Mouse (Mus musculus): ENCODE results near the gene 4933406M09Rik. TPM values are rescaled to one million over a fixed set of nuclear protein-coding genes. Genes with fewer than 3 reads are reported as not detected.

Gene 4933406M09Rik
- polyA plus RNA-seq, 1 experiment from 2014 or later, result 0.06 TPM

- H3K27me3 ChIP-seq (replicated peaks; ENCODE audit: insufficient read depth, low read length), result no peaks in the 10 kb centered on the region
- no peak for DNase-seq (ENCODE audit: low spot score)
- no peak overlapping the region for H3K9ac ChIP-seq (replicated peaks; ENCODE audit: low read depth)
- peaks cover 5% of the 10 kb centered on the region; the same call in 1 of the 2 replicates for H3K4me1 ChIP-seq (ENCODE audit: insufficient read depth, low read depth, low read length)
- WGBS, result 67% methylated on average over 4 of the region's 4 CpGs
- ATAC-seq, result no peak
- no peak for TF ChIP-seq CTCF (IDR thresholded peaks at IDR 0.05)
- no peak for TF ChIP-seq EP300 (IDR thresholded peaks at IDR 0.05)
- H3K4me2 ChIP-seq (replicated peaks; ENCODE audit: low read depth, low read length), result no peak overlapping the region
- H3K4me3 ChIP-seq (ENCODE audit: low read depth, low read length), result no peak overlapping the region
- H3K9me3 ChIP-seq (ENCODE audit: low read length), result no peaks in the 10 kb centered on the region
- H3K36me3 ChIP-seq (ENCODE audit: insufficient read depth, low read length), result peaks cover 38% of the 10 kb centered on the region
- no peak overlapping the region for H3K27ac ChIP-seq (ENCODE audit: low read length)
Measured at GRCm38 (mm10) chr1:134357461-134357860, 28.3 kb upstream of the 4933406M09Rik start.

- Histone ChIP-seq H3K27ac (ENCODE audit: low read length) (no peak overlapping the region; the same call in 1 of the 2 replicates), H3K36me3 (ENCODE audit: insufficient read depth, low read length) (peaks cover 22% of the 10 kb centered on the region), H3K9ac (replicated peaks; ENCODE audit: low read depth) (no peak overlapping the region), H3K9me3 (ENCODE audit: low read length) (no peaks in the 10 kb centered on the region), H3K27me3 (replicated peaks; ENCODE audit: insufficient read depth, low read length) (no peaks in the 10 kb centered on the region), H3K4me3 (ENCODE audit: low read depth, low read length) (no peak overlapping the region; the same call in 1 of the 2 replicates), H3K4me1 (ENCODE audit: insufficient read depth, low read depth, low read length) (peaks cover 5% of the 10 kb centered on the region; the same call in 1 of the 2 replicates), H3K4me2 (replicated peaks; ENCODE audit: low read depth, low read length) (peak overlapping the region; percentile 64; the same call in 1 of the 2 replicates)
- ATAC-seq (no peak), DNase-seq (ENCODE audit: low spot score) (no peak)
- 49% methylated on average over 7 of the region's 7 CpGs for WGBS
- no peak for TF ChIP-seq CTCF (IDR thresholded peaks at IDR 0.05)
- TF ChIP-seq EP300 (IDR thresholded peaks at IDR 0.05), result no peak
Measured at GRCm38 (mm10) chr1:134360656-134361055, 25.1 kb upstream of the 4933406M09Rik start.

- Histone ChIP-seq H3K36me3 (ENCODE audit: insufficient read depth, low read length) (peaks cover 17% of the 10 kb centered on the region), H3K27me3 (replicated peaks; ENCODE audit: insufficient read depth, low read length) (no peaks in the 10 kb centered on the region), H3K4me2 (replicated peaks; ENCODE audit: low read depth, low read length) (peak overlapping the region; percentile 64), H3K4me3 (ENCODE audit: low read depth, low read length) (peak overlapping the region; percentile 85), H3K9me3 (ENCODE audit: low read length) (no peaks in the 10 kb centered on the region), H3K4me1 (ENCODE audit: insufficient read depth, low read depth, low read length) (peaks cover 5% of the 10 kb centered on the region; the same call in 1 of the 2 replicates), H3K27ac (ENCODE audit: low read length) (peak overlapping the region; percentile 88), H3K9ac (replicated peaks; ENCODE audit: low read depth) (peak overlapping the region; percentile 88)
- WGBS, result under 1% methylated on average over 32 of the region's 44 CpGs
- TF ChIP-seq EP300 (IDR thresholded peaks at IDR 0.05) (no peak), CTCF (IDR thresholded peaks at IDR 0.05) (no peak)
- peak; percentile 58 for DNase-seq (ENCODE audit: low spot score)
- ATAC-seq, result peak; percentile 86
Measured at GRCm38 (mm10) chr1:134361195-134361856, 24.4 kb upstream of the 4933406M09Rik start.

- peaks cover 5% of the 10 kb centered on the region; the same call in 1 of the 2 replicates for H3K4me1 ChIP-seq (ENCODE audit: insufficient read depth, low read depth, low read length)
Measured at GRCm38 (mm10) chr1:134361857-134362212, 23.9 kb upstream of the 4933406M09Rik start, which contains the start of gene Tmem183a. Gene Tmem183a (minus strand): TSS chr1:134361979.

GRCm38 (mm10) chr1:134363194-134363593 lies 22.5 kb upstream of the 4933406M09Rik start:
- WGBS, result 75% methylated on average over 4 of the region's 4 CpGs
- H3K27ac ChIP-seq (ENCODE audit: low read length), result no peak overlapping the region
- H3K9me3 ChIP-seq (ENCODE audit: low read length), result no peaks in the 10 kb centered on the region
- ATAC-seq (no peak), DNase-seq (ENCODE audit: low spot score) (no peak)
- no peaks in the 10 kb centered on the region for H3K27me3 ChIP-seq (replicated peaks; ENCODE audit: insufficient read depth, low read length)
- no peak for TF ChIP-seq EP300 (IDR thresholded peaks at IDR 0.05)
- no peak for TF ChIP-seq CTCF (IDR thresholded peaks at IDR 0.05)
- no peak overlapping the region for H3K4me3 ChIP-seq (ENCODE audit: low read depth, low read length)
- H3K9ac ChIP-seq (replicated peaks; ENCODE audit: low read depth), result no peak overlapping the region
- no peak overlapping the region for H3K4me2 ChIP-seq (replicated peaks; ENCODE audit: low read depth, low read length)
- H3K4me1 ChIP-seq (ENCODE audit: insufficient read depth, low read depth, low read length), result peaks cover 5% of the 10 kb centered on the region; the same call in 1 of the 2 replicates
- peaks cover 10% of the 10 kb centered on the region; the same call in 1 of the 2 replicates for H3K36me3 ChIP-seq (ENCODE audit: insufficient read depth, low read length)

More at GRCm38 (mm10) chr1:134361857-134362212, 23.9 kb upstream of the 4933406M09Rik start, which contains the start of gene Tmem183a:
- WGBS, result under 1% methylated on average over 38 of the region's 38 CpGs
- DNase-seq (ENCODE audit: low spot score) (peak; percentile 97), ATAC-seq (peak; percentile 99)
- Histone ChIP-seq H3K4me3 (ENCODE audit: low read depth, low read length) (peak within 1 kb of the TSS; percentile 85), H3K4me2 (replicated peaks; ENCODE audit: low read depth, low read length) (peak within 1 kb of the TSS; percentile 64), H3K36me3 (ENCODE audit: insufficient read depth, low read length) (peaks cover 16% of the 10 kb centered on the region; the same call in 1 of the 2 replicates), H3K27me3 (replicated peaks; ENCODE audit: insufficient read depth, low read length) (no peaks in the 10 kb centered on the region), H3K9me3 (ENCODE audit: low read length) (no peaks in the 10 kb centered on the region), H3K27ac (ENCODE audit: low read length) (peak within 1 kb of the TSS; percentile 88), H3K9ac (replicated peaks; ENCODE audit: low read depth) (peak within 1 kb of the TSS; percentile 88)
- TF ChIP-seq EP300 (IDR thresholded peaks at IDR 0.05), result no peak
- TF ChIP-seq CTCF (IDR thresholded peaks at IDR 0.05), result no peak

GRCm38 (mm10) chr1:134365491-134365890 lies 20.2 kb upstream of the 4933406M09Rik start:
- H3K4me2 ChIP-seq (replicated peaks; ENCODE audit: low read depth, low read length), result no peak overlapping the region
- WGBS, result 55% methylated on average over 5 of the region's 5 CpGs
- H3K4me1 ChIP-seq (ENCODE audit: insufficient read depth, low read depth, low read length), result peaks cover 5% of the 10 kb centered on the region; the same call in 1 of the 2 replicates
- H3K27ac ChIP-seq (ENCODE audit: low read length), result no peak overlapping the region
- H3K9me3 ChIP-seq (ENCODE audit: low read length), result no peaks in the 10 kb centered on the region
- H3K4me3 ChIP-seq (ENCODE audit: low read depth, low read length), result no peak overlapping the region
- H3K9ac ChIP-seq (replicated peaks; ENCODE audit: low read depth), result no peak overlapping the region
- DNase-seq (ENCODE audit: low spot score), result no peak
- H3K36me3 ChIP-seq (ENCODE audit: insufficient read depth, low read length), result no peaks in the 10 kb centered on the region
- TF ChIP-seq EP300 (IDR thresholded peaks at IDR 0.05) (no peak), CTCF (IDR thresholded peaks at IDR 0.05) (no peak)
- no peaks in the 10 kb centered on the region for H3K27me3 ChIP-seq (replicated peaks; ENCODE audit: insufficient read depth, low read length)
- no peak for ATAC-seq
